In the genomic region with DNA sequence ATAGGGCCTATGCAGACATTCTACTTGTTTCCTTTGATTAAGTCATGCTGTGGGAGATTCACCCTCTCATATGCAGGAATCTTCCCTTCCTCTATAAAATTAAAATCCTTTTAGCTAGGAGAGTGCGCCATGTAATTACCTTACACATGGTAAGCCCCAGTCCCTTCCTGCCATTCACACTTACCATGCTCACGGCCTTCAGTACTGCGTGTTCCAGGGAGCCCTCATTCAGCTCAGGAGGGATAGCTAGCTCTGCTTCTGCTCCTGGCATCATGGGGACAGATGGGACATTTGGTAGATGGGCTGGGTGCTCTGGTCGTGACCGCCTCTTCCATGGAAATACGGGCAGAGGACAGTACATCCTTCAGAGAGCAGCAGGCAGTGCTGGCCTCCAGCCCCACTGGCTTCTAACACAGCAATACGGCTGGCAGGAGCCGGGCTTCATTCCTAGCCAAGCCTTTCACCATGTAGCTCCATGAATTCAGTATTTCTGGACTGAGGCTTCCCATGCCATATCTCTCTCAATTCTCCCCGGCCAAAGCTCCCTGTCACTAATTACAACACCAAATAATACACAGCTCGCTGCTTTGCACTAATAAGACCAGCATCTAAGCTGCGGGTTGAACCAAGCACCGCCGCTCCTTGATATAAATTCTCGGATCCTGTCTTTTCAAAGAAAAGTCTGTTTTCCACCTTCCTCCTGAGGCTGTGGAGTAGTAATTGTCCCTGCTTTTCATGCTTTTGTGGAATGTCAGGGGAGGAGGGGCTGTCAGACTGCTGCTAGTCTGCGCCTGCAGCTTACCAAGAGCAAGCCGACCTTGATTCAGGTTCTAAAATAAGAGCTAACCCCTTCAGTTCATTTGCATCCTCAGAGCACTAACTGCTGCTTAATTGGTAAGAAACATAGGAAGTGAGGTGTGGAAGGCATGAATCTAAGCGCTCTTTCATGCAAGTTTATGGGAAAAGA, we compare ENCODE assay signal across 8 mouse cellular contexts.
DNase-seq lines count a peak whose midpoint lies in the region; ATAC-seq lines count a peak whose summit lies in the region.

No protein-coding gene starts in this region.

- intact Hi-C loops in left cerebral cortex, postnatal 25 days (cut with DNase I): no loop called here

- peak overlapping the region; percentile 33 for H3K9ac ChIP-seq in heart, embryonic 13.5 days

- H3K4me3 ChIP-seq in heart, embryonic 13.5 days: no peak overlapping the region

- no peaks in the 10 kb centered on the region for H3K27me3 ChIP-seq in heart, embryonic 13.5 days (replicated peaks)

- no peaks in the 10 kb centered on the region for H3K9me3 ChIP-seq in heart, embryonic 13.5 days

- peak; percentile 53 for ATAC-seq in frontal cortex, adult (ENCODE audit: low TSS enrichment)
- ATAC-seq in heart, embryonic 13.5 days (ENCODE audit: extremely low read depth, insufficient number of reproducible peaks, low FRiP score, low TSS enrichment): no peak
- ATAC-seq in megakaryocyte, adult 5-6 weeks (ENCODE audit: poor library complexity, severe bottlenecking): no peak

- 61% methylated on average over 17 of the region's 17 CpGs for WGBS in heart, embryonic 13.5 days

- DNase-seq in frontal cortex, postnatal 36 days (ENCODE audit: low spot score in 2 of 2): no peak
- DNase-seq in cerebellum, postnatal 25 days: peak; percentile 87 to 88
- DNase-seq in left cerebral cortex, postnatal 25 days (ENCODE audit: low spot score in 2 of 2): peak; percentile 26 to 43
- no peak for DNase-seq in thymus, adult 18-20 months
- DNase-seq in adipocyte (ENCODE audit: low spot score): no peak

- no peaks in the 10 kb centered on the region; the same call in 1 of the 2 replicates for H3K36me3 ChIP-seq in heart, embryonic 13.5 days

- H3K4me2 ChIP-seq in heart, embryonic 13.5 days: no peak overlapping the region

- H3K4me1 ChIP-seq in heart, embryonic 13.5 days: peaks cover 21% of the 10 kb centered on the region

- peak overlapping the region; percentile 77 for H3K27ac ChIP-seq in heart, embryonic 13.5 days (replicated peaks)

Comparison
In these comparisons a context has a peak if more than half of its experiments do, and no peak if none do; other contexts are left out.
1. DNase-seq: peak in cerebellum, postnatal 25 days (2 of 2) and left cerebral cortex, postnatal 25 days (2 of 2); none in frontal cortex, postnatal 36 days (0 of 2), thymus, adult 18-20 months (0 of 2) and adipocyte (single experiment).